Mouse (Mus musculus): Measurements from ENCODE around the gene Cpsf4l.

Gene Cpsf4l

DNA sequence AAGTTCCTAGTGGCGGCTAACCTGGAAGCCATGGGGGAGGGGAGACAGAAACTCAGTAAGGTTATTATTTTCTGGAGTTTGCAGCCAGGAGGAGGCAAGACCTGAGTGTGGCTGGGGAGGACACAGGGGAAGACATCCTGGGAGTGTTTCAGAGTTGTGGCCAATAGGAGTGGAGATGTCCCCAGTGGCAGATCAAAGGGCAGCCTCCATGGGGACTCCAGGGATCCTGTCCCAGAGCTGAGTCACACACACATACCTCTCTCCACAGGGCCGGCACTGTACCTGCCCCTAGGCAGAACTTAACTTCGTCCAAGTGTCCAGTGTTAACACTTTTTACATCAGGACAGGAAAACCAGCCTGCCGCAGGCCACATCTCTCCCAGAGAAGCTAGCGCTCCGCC lies 25.3 kb upstream of the Cpsf4l start:
- DNase-seq (ENCODE audit: low spot score in 2 of 2) = no peak

DNA sequence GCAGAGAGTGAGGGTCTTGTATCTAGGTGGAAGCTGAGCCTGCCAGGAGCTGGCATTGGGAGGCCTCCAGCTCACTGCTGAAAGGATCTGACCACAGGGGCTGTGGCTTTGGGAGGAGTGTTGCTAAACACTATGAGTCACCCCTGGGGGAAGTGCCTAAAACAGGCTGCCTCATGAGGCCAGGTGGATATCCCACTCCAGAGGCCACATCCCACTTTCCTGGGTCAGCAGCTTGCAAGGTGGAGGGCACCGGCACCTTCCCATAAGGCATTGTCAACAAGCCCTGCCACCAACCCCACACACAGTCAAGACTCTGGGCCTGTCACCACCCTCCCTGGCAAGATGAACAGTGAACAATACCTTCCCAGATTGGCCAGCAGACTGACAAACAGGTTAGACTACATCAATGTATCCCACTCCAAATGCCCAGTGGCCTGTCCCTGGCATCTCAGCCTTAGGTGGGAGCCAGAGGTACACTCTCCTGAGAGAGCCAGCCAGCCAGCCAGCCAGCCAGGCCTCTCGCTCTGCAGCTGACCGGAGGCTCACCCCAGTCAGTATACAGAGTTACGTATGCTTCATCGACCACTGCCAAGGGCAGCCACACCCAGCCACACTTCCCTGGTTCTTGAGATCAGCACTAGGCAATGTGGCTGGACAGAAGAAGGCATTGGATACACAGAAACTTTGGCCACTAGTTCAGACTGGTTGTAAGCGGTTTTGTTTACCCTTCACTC lies 24.0 kb upstream of the Cpsf4l start:
- no peak for DNase-seq (ENCODE audit: low spot score in 2 of 2)

DNA sequence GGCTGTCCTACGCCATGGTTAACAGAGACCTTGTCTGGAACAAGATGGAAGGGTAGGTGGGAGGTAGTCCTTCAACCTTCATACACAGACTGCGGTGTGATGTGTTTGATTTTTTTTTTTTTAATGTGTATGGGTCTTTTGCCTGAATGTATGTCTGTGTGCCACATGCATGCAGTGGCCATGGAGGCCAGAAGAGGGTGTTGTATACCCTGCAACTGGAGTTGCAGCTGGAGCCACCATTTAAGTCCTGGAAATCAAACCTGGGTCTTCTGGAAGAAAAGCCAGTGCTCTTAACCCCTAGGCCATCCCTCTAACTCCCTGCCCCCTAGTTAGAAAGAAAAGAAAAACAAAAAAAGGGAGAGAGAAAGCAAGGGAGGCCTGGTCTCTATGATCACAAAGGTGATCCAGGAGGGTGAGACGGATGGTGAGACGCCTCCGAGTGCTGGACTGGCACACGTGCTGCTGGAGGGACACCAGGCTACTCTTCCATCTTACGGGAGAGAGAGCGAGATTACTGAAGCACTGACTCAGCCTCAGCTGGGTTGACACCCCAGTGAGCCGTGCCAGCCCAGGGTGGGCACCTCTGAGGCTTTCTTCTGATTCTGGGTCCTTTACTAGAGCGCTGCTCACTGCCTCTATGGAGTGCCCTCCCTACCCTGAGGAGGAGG lies 22.3 kb upstream of the Cpsf4l start:
- no peak for DNase-seq (ENCODE audit: low spot score in 2 of 2)

DNA sequence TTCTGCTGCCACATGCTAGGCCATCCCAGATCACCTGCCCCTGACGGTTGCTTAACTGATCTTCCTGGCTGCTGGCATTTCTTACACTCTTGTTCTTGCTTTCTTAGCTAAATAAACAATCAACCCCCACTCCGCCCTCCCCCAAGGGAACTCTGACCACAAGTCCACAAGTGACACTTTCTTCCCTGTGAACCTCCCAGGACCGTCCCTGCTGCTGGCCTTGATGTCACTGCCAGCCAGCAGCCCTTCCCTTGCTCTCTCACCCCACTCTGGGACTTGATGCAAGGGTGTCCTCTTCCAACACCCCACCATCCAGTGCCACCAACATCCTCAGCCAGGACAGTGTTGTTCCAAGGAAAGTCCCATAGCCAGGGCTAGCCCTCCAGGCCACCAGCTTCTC lies 21.1 kb upstream of the Cpsf4l start:
- no peak for DNase-seq (ENCODE audit: low spot score in 2 of 2)

DNA sequence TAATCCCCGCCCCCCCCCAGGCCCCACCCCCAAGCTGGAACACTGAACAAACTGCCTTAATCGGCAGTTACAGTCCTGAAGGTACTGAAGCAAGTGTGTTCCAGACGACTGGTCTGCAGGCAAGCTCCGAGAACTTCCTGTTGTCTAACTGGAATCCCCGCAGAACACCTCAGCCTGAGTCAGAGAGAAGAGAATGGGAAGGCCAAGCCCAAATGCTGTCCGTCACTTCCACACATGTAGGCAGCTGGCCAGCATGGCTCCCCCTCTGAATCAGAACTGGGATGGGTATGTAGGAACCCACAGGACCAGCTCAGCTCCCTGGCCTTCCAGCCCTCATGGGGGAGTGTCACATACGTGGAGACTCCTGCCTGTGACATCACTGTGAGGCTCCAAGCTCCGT lies 20.1 kb upstream of the Cpsf4l start:
- no peak for DNase-seq (ENCODE audit: low spot score in 2 of 2)

DNA sequence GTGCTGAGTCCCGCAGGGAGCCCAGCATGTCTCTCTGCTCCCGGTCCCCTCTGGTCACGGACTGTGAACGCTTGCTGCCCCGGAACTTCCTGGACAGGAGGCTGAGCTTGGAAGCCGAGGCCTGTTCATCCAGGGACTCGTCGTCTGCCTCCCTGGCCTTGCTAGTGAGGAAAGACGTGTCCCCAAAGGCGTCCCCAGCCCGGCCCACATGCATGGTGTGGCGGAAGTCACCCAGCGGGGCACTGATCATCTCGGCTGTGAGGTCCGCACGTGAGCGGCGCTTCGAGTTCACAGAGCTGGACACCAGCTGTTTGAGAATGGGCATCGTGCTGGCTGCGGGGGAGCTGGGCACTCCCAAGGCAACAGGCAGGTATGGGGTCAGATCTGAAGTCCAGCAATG lies 19.4 kb upstream of the Cpsf4l start:
- no peak for DNase-seq (ENCODE audit: low spot score in 2 of 2)

DNA sequence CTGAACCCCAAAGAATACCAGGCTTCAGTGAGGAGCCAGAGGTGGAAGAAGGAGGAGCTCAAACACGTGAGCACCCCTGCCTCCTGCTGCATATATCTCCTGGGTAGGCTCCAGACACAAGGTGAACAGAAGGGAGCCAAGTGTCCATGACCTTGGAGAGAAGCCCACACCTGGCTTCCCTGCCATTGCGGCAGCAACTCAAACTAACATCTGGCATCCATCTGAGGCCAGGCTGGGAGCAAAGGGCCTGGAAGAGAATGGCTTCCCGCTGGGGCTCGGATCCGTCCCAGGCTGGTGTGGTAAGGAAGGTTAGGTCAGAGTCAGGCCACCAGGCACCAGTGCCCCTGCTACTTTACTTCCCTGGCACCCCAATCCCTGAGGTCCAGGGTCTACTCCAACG lies 18.2 kb upstream of the Cpsf4l start:
- DNase-seq (ENCODE audit: low spot score in 2 of 2) = no peak

DNA sequence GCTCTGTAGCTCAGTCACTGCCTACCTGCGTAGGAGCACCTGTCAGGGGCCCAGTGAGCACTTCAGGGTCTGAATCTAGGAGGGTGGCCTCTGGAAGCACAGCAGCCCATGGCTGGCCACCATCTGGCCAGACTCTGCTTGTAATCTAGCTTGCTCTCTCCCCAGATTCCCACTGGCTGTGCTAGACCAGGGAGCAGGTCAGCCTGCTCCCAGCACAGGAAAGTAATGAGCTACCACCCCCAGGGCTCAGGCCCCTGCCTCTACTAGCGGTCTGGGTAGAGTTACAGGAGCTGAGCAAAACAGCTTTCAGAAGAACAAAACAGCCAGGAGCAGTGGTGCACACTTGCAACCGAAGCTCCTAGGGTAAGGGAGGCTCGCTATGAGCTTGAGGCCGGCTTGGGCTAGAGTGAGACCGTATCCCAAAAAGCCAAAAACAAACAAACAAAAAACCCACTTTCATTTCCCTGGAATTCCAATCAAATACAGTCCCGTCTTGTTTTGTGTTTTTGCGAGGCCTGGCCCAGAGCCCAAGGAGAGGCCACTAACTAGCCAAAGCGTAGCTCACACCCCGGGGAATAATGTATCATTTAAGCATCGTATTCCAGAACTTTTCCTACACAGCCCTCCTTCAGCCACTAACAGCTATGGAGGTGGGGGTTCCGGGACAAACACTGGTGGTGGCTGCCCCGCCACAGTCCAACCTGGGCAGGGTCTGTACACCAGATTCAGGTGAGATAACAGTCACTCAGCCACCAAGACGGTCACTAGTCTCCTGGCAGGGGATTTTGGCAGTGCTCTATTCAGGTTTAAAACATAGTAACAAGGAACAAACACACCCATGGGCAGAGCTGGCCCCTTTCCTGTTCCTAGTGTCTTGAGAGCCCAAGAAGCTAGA lies 17.4 kb upstream of the Cpsf4l start:
- DNase-seq (ENCODE audit: low spot score in 2 of 2) = no peak

DNA sequence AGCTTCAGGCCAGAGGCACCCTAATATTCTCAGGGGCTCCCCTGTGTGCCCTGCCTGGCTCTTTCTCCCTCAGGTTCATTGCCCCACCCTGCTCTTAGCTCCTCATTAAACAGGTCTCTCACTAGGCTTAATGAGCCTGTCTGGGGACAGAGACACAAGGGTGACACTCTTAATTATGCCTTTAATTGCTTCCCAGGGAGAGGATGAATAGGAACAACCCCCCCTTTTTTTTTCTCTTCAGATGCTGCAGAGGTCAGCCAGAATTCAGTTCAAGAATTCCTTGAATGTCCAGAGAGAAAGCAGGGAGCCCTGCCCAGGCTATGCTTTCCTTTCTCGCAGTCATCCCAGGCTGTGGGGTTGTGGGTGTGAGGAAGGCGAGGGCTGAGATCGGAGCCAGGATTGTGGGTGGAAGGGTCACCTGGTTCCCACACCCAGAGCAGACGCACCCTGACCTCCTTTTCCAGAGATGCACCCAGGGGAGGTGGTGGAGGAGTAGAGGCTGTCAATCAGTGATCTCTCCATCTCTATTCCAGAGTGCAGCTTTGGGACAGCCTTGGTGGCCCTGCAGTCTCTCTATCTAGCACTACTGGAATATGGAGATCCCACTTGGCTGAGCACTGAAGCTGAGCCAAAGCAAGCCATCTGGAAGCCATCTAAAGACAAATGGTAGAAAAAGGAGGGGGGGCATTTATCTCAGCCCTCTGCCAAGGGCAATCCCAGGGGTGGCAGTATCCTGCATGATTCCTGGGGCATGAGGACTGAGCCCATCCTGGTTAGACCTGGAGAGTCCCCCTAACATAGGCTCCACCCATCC lies 15.6 kb upstream of the Cpsf4l start:
- DNase-seq (ENCODE audit: low spot score in 2 of 2) = no peak

DNA sequence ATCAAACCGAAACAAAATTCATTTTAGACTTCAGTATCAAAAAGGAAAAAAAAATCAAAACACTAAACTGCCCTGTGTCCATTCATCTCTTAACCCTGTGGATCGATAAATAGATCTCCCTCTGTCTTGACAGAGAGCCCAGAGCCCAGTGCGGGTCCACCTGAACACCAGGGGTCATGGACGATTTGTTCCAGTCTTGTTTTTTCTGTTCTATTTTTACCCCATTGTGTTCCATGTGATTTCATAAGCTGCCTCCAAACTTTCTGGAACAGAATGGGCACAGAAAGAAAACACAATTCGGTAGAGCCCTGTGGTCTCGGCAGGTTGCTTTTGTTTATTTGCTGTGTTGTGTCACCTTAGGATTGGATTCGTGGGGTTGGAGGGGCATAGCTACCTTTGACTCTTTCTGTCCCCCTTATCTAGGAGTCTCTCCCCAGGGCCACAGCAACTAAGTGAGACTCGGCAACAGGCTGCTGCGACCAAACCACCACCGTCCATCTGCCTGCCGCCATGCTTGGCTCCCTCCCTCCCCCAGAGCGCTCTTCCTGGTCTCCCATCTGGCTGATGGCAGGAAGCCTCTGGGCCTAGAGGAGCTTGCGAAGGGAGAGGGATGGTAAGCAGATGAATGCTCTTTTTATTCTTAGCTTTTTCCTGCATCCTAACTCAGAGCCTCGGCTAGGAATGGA lies 12.7 kb upstream of the Cpsf4l start:
- DNase-seq (ENCODE audit: low spot score in 2 of 2) = no peak

DNA sequence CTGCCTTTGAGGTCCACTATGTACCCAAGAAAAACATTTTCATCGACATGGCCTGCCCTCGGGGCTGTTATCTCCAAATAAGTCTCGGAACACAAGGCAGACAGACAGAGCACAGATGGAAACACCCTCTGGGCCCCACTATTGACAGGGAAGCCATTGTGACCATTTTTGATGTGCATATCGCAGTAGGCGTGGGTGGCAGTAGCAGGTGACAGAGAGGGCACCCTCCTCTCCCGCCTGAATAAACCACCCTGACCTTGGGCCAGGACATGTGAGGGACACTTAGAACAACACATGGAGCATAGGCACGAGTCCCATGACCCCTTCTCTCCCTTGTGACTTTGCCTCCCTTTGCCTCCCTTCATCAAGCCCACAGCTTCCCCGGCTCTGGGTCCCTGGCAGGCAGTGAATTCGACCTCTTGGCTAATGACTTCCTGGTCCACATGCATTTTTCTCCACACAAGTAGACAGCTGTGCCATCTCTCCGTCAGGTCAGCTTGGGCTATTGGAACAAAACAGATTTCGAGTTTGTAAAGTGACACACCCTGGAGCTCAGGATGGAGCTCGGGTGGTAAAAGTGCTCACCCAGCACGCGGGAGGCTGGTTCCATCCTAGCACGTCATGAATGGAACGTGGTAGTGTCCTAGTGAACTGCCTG lies 8.1 kb upstream of the Cpsf4l start:
- no peak for DNase-seq (ENCODE audit: low spot score in 2 of 2)

DNA sequence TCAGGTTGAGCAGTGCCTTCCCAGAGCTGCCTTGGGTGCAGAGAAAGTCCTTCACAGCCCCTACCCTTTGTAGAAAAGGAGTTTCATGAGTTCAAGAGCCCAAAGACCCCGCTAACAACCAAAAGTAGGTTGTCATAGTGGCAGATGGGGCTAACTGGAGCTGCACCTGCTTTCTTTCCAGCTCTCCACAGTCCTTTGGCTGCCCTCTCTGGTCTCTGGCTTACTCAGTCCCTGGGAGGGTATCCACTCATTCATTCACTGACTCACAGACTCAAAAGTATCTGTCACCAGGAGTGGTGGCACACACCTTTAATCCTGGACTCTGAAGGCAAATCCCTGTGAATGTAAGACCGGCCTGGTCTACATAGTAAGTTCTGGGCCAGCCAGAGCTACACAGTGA lies 6.3 kb upstream of the Cpsf4l start:
- DNase-seq (ENCODE audit: low spot score in 2 of 2) = no peak

DNA sequence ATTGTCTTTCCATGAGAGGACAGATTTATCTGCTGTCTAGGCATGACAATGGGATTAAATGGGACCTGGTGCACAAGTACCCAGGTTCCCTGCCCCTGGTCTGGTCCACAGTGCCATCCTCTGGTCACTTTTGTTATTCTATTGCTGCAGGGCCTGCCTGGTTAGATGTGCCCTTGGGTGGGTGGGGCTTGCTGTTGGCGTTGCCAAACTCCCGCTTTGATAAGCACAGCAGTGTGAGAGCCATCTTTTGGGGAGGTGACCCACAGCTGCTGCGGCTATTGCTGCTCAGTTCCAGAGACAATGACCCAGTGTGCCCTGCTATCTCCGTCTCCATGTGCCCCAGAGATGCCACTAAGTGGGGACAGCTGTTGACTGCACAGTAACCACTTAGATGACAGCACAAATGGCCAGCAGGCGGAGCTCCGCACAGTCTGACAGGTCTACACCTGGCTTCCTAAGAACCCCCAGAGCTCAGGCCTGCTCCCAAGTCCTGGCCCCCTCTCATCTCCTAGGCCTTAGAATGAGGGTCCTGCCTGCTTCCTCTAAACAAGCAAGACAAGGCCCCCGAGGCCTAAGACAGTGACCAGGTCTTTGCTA lies 5.4 kb upstream of the Cpsf4l start:
- no peak for DNase-seq (ENCODE audit: low spot score in 2 of 2)

DNA sequence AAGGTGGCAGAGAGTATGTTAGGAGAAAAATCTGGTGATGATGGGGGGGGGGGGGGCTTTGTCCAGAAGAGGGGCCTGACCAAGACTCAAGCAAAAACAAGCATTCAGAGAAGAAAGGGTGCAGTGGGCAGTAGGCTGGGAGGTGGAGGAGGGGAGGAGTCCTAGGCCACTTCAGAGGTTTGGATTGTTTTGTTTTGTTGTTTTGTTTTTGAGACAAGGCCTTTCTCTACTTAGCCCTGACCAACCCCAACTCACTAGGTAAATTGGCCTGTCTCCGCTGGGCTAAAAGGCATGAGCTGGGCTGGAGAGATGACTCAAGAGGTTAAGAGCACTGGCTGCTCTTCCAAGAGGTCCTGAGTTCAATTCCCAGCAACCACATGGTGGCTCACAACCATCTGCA lies 1.2 kb upstream of the Cpsf4l start:
- DNase-seq (ENCODE audit: low spot score in 2 of 2) = no peak

DNA sequence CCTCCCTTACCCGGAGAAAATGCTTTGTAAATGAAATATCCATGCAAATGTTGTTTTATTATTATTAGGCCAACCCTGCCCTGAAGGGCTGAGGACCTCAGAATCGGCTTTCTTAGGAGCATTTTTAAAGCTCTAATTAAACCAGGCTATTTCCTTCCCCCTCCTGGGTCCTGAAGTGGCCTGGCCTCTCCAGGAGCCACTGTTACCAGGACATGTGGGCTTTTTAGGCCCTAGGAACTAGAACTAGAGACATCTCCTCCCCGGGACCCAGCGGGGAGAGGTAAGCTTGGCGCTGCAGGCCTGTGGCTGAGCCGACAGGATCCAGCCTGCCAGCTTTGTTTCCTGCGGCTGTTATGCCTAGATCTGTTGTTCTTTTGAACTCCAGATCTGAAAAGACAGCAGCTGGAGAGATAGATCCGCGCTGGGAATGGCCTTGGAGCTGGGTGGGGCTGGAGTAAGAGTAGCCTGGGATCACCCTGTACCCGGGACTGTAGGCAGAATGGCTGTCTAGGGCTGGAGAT lies 500 bp upstream of the Cpsf4l start:
- DNase-seq (ENCODE audit: low spot score in 2 of 2) = no peak

DNA sequence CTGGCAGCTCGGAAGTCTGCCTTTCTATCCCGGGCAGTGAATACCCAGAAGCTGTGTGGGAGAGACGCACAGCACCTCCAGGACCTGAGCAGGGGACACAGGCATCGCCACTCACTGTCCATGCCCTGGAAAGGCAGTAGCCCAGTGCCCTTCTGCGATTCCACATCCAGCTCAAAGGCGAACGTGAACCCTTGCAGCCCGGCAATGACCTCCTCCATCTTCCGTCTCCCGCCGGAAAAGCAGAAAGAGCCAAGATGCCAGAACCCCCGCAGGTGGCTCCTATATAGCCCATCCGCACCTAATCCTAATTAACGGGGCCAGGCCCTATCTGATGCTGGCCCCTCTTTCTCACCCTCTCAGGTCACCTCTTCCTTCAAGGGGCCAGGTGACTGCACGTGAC lies 545 bp downstream of the Cpsf4l start:
- no peak for DNase-seq (ENCODE audit: low spot score in 2 of 2)

DNA sequence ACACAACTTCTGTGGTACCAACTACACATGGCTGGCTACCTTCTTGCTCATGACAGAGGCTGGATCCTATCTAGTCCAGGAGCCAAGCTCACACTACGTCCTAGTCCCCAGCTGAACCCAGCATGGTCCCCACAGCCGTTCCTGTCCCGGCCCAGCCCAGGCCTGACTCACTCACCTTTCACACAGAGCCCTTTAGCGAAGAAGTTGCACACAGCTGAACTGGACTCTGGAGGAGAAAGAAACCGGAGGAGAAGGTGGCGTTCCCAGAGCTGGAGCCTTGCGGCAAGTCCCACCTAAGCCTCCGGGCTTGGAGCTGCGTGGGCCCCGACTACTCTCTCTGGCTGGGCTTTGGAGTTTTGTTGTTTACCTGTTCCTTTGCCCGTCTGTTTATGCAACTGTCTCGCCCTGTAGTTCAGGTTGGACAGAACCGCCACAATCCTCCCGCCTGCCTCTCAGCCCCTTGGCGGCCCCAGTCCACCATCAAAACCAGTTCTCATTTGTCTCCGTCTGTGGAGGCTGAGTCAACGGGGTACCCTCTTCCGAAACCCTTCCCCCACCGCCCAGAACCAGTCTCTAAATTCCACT lies 1.1 kb downstream of the Cpsf4l start:
- no peak for DNase-seq (ENCODE audit: low spot score in 2 of 2)

DNA sequence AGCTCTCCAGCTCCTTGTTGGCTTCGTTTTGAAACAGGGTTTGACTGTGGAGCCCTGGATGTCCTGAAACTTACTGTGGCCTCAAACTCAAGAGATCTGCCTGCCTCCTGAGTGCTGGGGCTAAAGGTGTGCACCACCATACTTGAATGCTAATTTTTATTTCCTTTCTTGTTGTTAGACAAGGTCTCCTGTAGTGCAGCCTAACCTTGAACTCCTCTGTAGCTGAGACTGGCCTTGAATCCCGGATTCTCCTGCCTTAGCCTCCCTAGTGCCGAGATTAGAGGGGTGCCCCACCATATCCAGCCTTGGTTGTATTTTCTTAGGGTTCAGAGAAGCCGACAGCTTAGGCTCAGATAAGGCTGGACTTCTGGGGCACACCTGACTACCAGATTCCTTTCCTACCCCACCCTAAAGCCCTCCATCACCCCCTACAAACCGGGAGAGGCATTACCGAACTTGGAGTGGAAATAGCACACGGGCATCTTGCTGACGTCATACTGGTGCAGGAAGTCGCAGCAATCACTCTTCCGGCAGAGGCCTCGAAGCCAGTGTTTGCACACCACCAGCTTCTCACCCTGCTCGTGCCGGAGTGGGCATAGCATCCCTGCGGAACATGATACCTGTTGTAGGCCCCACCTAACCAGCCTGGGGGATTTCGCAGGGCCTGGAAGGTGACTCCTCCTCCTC lies 3.7 kb downstream of the Cpsf4l start:
- DNase-seq (ENCODE audit: low spot score in 2 of 2) = no peak

DNA sequence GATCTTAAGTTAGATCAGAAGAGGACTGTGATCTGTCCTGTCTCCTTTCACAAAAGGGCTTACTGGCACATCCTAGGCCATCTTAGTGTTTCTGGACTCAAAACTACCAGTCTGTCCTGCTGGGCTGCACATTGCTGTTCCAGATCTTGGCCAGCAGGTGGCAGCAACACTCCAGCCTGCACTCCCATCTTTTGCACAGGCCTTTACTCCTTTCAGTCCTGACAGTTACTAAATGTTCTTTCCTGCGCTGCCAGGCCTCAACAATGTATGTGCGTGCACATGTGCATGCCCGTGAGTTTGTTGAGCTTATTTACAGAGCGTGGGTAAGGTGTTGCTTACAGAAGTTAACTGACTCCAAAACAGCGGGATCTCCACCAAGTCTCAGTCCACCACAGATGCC lies 6.1 kb downstream of the Cpsf4l start:
- DNase-seq (ENCODE audit: low spot score in 2 of 2) = peak; percentile 63 to 75
